Mouse (Mus musculus): ENCODE measurements at regions not wholly inside any gene's neighbourhood (a gene's known extent, or its start where the extent isn't known, plus 50 kb on each side); places are given as distances from the start of the nearest gene placed in this dataset.

DNA sequence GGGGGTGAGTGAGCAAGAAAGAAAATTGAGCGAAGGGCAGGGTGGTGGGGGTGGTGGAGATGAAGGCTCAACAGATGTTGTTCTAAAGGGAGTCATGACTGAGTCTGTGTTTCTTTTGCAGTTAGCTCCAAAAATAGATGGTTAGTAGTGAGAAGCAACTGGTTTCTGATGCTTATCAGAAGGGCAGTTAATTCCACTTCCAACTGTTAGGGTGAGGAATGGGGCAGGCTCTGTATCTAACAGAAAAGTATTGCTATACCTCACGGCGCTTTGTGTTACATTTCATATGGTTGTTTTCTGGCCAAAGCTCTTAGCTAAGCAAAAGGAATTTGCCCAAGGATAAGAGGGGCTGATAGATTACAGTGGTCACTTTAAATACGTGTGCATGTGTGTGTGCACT is 120.3 kb downstream of the Slc30a10 start:
- Histone ChIP-seq H3K4me1 (ENCODE audit: control insufficient read depth, insufficient read depth, low read length) (peaks cover 21% of the 10 kb centered on the region; the same call in 1 of the 2 replicates), H3K27ac (replicated peaks; ENCODE audit: low read depth, low read length) (peak overlapping the region; percentile 40), H3K4me2 (ENCODE audit: low read depth, low read length) (no peak overlapping the region), H3K9ac (ENCODE audit: low read depth, low read length) (no peak overlapping the region), H3K9me3 (ENCODE audit: control insufficient read depth, low read length) (0 out of 2 replicates have a peak, but pooled peaks cover 8% of the 10 kb centered on the region), H3K36me3 (ENCODE audit: control insufficient read depth, insufficient read depth, low read length) (no peaks in the 10 kb centered on the region), H3K27me3 (replicated peaks; ENCODE audit: control insufficient read depth, insufficient read depth, low read length) (no peaks in the 10 kb centered on the region), H3K4me3 (ENCODE audit: low read depth, low read length) (no peak overlapping the region)
- DNase-seq (ENCODE audit: low spot score): peak; percentile 63
- ATAC-seq (ENCODE audit: low read depth): peak; percentile 37; the same call in 1 of the 2 replicates
- 50% methylated on average over 4 of the region's 4 CpGs for WGBS

DNA sequence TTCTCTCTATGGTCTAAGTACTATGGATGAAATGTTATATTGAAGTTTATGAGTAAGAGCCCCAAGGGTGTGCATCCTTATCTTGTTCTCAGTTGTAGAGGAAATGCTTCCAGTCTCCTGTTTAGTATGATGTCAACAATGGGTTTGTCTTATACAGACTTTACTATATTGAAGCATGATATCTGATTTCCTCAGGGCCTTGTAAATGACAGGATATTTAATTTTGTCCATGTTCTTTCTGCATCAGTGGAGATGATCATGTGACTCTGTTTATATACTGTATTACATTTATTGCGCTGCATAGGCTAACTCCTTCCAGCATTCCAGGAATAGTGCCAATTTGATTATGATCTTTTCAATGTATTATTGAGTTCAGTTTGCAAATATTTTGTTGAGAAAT is 125.2 kb downstream of the Slc30a10 start:
- no peaks in the 10 kb centered on the region for H3K36me3 ChIP-seq (ENCODE audit: control insufficient read depth, insufficient read depth, low read length)
- 0 out of 2 replicates have a peak, but pooled peaks cover 8% of the 10 kb centered on the region for H3K9me3 ChIP-seq (ENCODE audit: control insufficient read depth, low read length)
- DNase-seq (ENCODE audit: low spot score): peak; percentile 52
- no peak overlapping the region for H3K9ac ChIP-seq (ENCODE audit: low read depth, low read length)
- WGBS: 60% methylated on average over 1 of the region's 1 CpGs
- ATAC-seq (ENCODE audit: low read depth): peak; percentile 18; the same call in 1 of the 2 replicates
- no peak overlapping the region for H3K27ac ChIP-seq (replicated peaks; ENCODE audit: low read depth, low read length)
- no peak overlapping the region for H3K4me2 ChIP-seq (ENCODE audit: low read depth, low read length)
- 0 out of 2 replicates have a peak, but pooled peaks cover under 1% of the 10 kb centered on the region for H3K4me1 ChIP-seq (ENCODE audit: control insufficient read depth, insufficient read depth, low read length)
- H3K4me3 ChIP-seq (ENCODE audit: low read depth, low read length): no peak overlapping the region
- no peaks in the 10 kb centered on the region for H3K27me3 ChIP-seq (replicated peaks; ENCODE audit: control insufficient read depth, insufficient read depth, low read length)

DNA sequence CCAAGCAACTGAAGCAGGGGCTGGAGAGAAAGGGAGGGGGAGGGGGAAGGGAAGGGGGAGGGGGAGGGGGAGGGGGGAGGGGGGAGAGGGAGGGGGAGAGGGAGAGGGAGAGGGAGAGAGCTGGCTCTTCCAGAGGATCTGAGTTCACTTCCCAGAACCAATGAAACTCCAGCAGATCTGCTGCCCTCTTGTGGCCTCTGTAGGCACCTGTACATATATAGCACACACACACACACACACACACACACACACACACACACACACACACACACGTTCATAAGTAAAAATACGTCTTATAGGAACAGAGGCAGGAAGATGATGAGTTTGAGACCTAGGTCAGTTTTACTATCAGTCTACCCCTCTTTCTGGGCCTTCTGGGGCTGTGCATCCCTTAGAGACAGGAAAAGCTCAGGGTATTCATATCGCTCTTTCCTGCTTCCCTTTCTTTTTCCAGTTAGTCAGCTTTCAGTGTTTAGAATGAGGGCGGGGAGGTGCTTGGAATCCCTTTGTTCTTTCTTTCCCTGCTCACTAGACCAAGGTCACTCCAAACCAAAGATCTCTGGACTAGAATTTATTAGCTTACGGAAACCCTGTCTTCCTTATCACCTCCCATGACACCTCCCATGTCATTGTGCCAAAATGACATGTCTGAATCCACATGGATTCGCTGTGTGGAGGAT is 130.7 kb downstream of the Slc30a10 start:
- 89% methylated on average over 6 of the region's 6 CpGs for WGBS
- no peak for ATAC-seq (ENCODE audit: low read depth)
- H3K36me3 ChIP-seq (ENCODE audit: control insufficient read depth, insufficient read depth, low read length): no peaks in the 10 kb centered on the region

DNA sequence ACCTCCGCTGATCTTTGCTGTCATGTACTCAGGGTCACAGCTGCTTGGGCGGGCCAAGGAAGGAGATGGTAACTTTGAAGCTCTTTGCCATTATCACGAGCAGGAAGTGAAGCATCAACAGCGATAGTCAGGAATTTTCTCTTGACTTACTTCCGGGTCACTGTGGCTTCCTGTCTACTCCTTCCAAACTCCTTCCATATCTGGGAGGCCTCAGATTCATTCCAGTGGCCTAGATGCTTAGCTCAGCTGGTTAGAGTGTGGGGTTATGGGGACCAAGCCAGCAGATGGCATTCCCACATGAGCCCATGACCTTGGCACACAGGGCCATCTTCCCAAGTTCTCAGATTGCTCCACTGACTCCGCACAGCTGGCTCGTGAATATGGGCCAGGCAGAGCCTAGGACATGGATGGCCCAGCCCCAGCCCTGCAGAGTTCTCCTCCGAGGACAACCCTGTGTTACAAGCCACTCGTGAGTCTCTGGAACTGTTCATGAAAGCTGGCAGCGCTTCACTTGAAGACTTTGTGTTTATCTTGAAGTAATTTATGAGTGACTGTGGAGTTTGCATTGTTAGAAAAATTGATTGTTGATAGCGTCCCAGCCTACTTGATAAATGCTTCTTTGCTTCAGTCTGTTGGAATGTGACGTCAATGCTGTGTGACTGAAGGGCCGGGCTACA is 133.2 kb downstream of the Slc30a10 start:
- H3K27me3 ChIP-seq (replicated peaks; ENCODE audit: control insufficient read depth, insufficient read depth, low read length): no peaks in the 10 kb centered on the region
- no peak overlapping the region for H3K4me3 ChIP-seq (ENCODE audit: low read depth, low read length)
- no peak overlapping the region for H3K9ac ChIP-seq (ENCODE audit: low read depth, low read length)
- no peaks in the 10 kb centered on the region for H3K4me1 ChIP-seq (ENCODE audit: control insufficient read depth, insufficient read depth, low read length)
- no peaks in the 10 kb centered on the region for H3K36me3 ChIP-seq (ENCODE audit: control insufficient read depth, insufficient read depth, low read length)
- 78% methylated on average over 13 of the region's 13 CpGs for WGBS
- ATAC-seq (ENCODE audit: low read depth) (no peak), DNase-seq (ENCODE audit: low spot score) (no peak)
- H3K9me3 ChIP-seq (ENCODE audit: control insufficient read depth, low read length): no peaks in the 10 kb centered on the region
- H3K27ac ChIP-seq (replicated peaks; ENCODE audit: low read depth, low read length): no peak overlapping the region
- no peak overlapping the region for H3K4me2 ChIP-seq (ENCODE audit: low read depth, low read length)

More for the DNA sequence above, 130.7 kb downstream of the Slc30a10 start:
- no peaks in the 10 kb centered on the region for H3K27me3 ChIP-seq (replicated peaks; ENCODE audit: control insufficient read depth, insufficient read depth, low read length)
- no peak overlapping the region for H3K4me2 ChIP-seq (ENCODE audit: low read depth, low read length)
- no peak overlapping the region for H3K27ac ChIP-seq (replicated peaks; ENCODE audit: low read depth, low read length)
- H3K4me3 ChIP-seq (ENCODE audit: low read depth, low read length): no peak overlapping the region
- no peak for DNase-seq (ENCODE audit: low spot score)
- no peaks in the 10 kb centered on the region for H3K9me3 ChIP-seq (ENCODE audit: control insufficient read depth, low read length)
- no peaks in the 10 kb centered on the region for H3K4me1 ChIP-seq (ENCODE audit: control insufficient read depth, insufficient read depth, low read length)
- H3K9ac ChIP-seq (ENCODE audit: low read depth, low read length): no peak overlapping the region

DNA sequence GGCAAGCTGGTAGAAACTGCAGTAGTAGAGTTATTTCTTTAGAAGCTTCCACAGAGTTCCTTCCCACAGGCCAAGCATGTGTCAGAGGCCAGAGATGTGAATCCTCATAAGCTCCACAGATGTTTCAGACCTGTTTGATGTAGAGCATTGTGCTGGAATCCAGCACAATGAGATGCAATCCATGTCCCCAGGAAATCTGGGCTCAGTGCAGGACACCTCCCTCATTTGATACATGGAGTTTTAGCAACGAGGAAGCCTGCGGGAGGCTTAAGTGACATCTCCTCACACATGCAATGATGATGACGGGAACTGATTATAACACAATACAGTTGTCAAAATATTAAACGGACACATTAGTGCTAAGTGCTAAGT is 133.7 kb downstream of the Slc30a10 start:
- 64% methylated on average over 4 of the region's 4 CpGs for WGBS
- H3K27me3 ChIP-seq (replicated peaks; ENCODE audit: control insufficient read depth, insufficient read depth, low read length): no peaks in the 10 kb centered on the region
- ATAC-seq (ENCODE audit: low read depth) (no peak), DNase-seq (ENCODE audit: low spot score) (peak; percentile 36)
- no peaks in the 10 kb centered on the region for H3K4me1 ChIP-seq (ENCODE audit: control insufficient read depth, insufficient read depth, low read length)
- H3K4me2 ChIP-seq (ENCODE audit: low read depth, low read length): no peak overlapping the region
- no peaks in the 10 kb centered on the region for H3K9me3 ChIP-seq (ENCODE audit: control insufficient read depth, low read length)
- H3K4me3 ChIP-seq (ENCODE audit: low read depth, low read length): no peak overlapping the region
- no peak overlapping the region for H3K27ac ChIP-seq (replicated peaks; ENCODE audit: low read depth, low read length)
- no peaks in the 10 kb centered on the region for H3K36me3 ChIP-seq (ENCODE audit: control insufficient read depth, insufficient read depth, low read length)
- no peak overlapping the region for H3K9ac ChIP-seq (ENCODE audit: low read depth, low read length)

DNA sequence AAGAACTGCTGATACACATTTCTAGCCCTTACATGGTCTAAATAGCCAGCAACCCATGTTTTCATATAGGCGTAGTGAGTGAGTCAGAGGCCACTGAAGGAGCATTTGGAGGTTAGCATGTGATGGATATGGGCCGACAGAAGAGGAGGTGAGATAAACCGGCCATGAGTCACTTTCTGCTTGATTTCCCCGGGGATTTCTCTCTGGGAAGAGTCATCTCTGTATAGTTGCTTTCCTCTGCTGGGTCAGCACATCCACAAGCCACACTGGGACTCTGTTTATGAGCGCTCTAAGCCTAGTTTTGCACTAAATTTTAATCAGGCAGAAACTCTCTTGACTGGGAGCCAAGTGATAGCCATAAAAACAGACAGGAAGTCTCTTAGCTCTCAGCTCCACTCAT is 142.2 kb downstream of the Slc30a10 start:
- no peaks in the 10 kb centered on the region for H3K36me3 ChIP-seq (ENCODE audit: control insufficient read depth, insufficient read depth, low read length)
- no peak for DNase-seq (ENCODE audit: low spot score)
- H3K4me1 ChIP-seq (ENCODE audit: control insufficient read depth, insufficient read depth, low read length): no peaks in the 10 kb centered on the region
- 92% methylated on average over 5 of the region's 5 CpGs for WGBS
- H3K9ac ChIP-seq (ENCODE audit: low read depth, low read length): no peak overlapping the region
- ATAC-seq (ENCODE audit: low read depth): no peak
- no peak overlapping the region for H3K27ac ChIP-seq (replicated peaks; ENCODE audit: low read depth, low read length)
- no peak overlapping the region for H3K4me3 ChIP-seq (ENCODE audit: low read depth, low read length)
- H3K27me3 ChIP-seq (replicated peaks; ENCODE audit: control insufficient read depth, insufficient read depth, low read length): no peaks in the 10 kb centered on the region
- no peak overlapping the region for H3K4me2 ChIP-seq (ENCODE audit: low read depth, low read length)
- peaks cover 4% of the 10 kb centered on the region; the same call in 1 of the 2 replicates for H3K9me3 ChIP-seq (ENCODE audit: control insufficient read depth, low read length)

DNA sequence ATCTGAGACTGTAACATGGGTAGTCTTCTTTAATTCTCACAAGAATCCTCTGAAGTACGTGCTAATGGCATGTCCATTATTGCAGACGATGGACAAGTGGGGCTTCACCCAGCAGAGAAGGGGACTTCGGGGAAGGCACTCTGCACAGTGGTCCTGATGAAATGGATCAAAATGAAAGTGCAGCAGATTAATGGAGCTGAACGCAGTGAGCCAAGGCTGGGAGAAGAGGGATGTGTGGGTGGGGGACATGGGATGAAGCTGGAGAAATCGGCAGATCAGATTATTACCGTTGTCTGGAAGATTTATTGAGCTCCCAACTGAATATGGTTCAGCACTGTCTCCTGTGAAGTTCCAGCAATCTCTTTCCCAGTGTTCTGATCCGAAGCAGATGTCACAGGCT is 143.9 kb downstream of the Slc30a10 start:
- H3K9me3 ChIP-seq (ENCODE audit: control insufficient read depth, low read length): peaks cover 4% of the 10 kb centered on the region; the same call in 1 of the 2 replicates
- H3K4me3 ChIP-seq (ENCODE audit: low read depth, low read length): no peak overlapping the region
- no peak overlapping the region for H3K27ac ChIP-seq (replicated peaks; ENCODE audit: low read depth, low read length)
- DNase-seq (ENCODE audit: low spot score): no peak
- no peak overlapping the region for H3K4me2 ChIP-seq (ENCODE audit: low read depth, low read length)
- H3K27me3 ChIP-seq (replicated peaks; ENCODE audit: control insufficient read depth, insufficient read depth, low read length): no peaks in the 10 kb centered on the region
- ATAC-seq (ENCODE audit: low read depth): no peak
- H3K36me3 ChIP-seq (ENCODE audit: control insufficient read depth, insufficient read depth, low read length): no peaks in the 10 kb centered on the region
- WGBS: 73% methylated on average over 7 of the region's 7 CpGs
- no peaks in the 10 kb centered on the region for H3K4me1 ChIP-seq (ENCODE audit: control insufficient read depth, insufficient read depth, low read length)
- H3K9ac ChIP-seq (ENCODE audit: low read depth, low read length): no peak overlapping the region

DNA sequence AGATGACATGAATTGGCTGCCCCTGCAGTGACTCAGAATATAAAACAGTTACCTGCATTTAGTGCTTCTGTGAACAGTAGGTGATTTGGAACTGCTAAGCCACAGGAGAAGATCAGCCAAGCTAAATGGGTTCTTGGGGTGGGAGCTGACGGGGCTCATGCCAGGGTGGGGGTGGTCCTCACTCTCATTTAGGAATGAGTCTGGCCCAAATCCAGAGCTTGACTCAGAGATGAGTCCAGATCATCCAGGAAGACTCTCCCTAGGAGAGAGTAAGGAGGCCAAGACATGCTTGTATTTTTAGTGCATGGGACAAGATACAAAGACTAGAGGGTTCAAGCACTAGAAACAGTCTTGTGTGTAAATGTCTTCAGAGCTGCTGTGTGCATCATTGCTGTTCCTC is 146.5 kb downstream of the Slc30a10 start:
- ATAC-seq (ENCODE audit: low read depth): no peak
- peaks cover 4% of the 10 kb centered on the region; the same call in 1 of the 2 replicates for H3K9me3 ChIP-seq (ENCODE audit: control insufficient read depth, low read length)
- no peak overlapping the region for H3K4me2 ChIP-seq (ENCODE audit: low read depth, low read length)
- H3K4me3 ChIP-seq (ENCODE audit: low read depth, low read length): no peak overlapping the region
- no peaks in the 10 kb centered on the region for H3K27me3 ChIP-seq (replicated peaks; ENCODE audit: control insufficient read depth, insufficient read depth, low read length)
- H3K27ac ChIP-seq (replicated peaks; ENCODE audit: low read depth, low read length): no peak overlapping the region
- no peak for DNase-seq (ENCODE audit: low spot score)
- 60% methylated on average over 1 of the region's 1 CpGs for WGBS
- H3K4me1 ChIP-seq (ENCODE audit: control insufficient read depth, insufficient read depth, low read length): no peaks in the 10 kb centered on the region
- H3K9ac ChIP-seq (ENCODE audit: low read depth, low read length): no peak overlapping the region
- no peaks in the 10 kb centered on the region for H3K36me3 ChIP-seq (ENCODE audit: control insufficient read depth, insufficient read depth, low read length)
